Mouse (Mus musculus): Measurements from ENCODE around the gene Klhl21.

- TF ChIP-seq CTCF (IDR thresholded peaks at IDR 0.05) = no peak
- no peak for TF ChIP-seq EP300 (IDR thresholded peaks at IDR 0.05)
Measured at GRCm38 (mm10) chr4:151994228-151995171, 14.1 kb upstream of the Klhl21 start.

All from lung, postnatal 0 days (tissue).